Mouse (Mus musculus) limb, embryonic 13.5 days (tissue): ENCODE data around the gene Ppm1l. TPM values are rescaled to one million over a fixed set of nuclear protein-coding genes. Genes with fewer than 3 reads are reported as not detected.
A peak's percentile ranks its signal among the peaks of the same experiment; 100 is the strongest.

ENCODE experiments used
- ATAC-seq: fragments of 200-750 bp; cut with Nextera tagmentation; 2 replicates; pipeline ENCODE4 v1.8.0; 2017; ENCODE audit warnings: low read depth, moderate number of reproducible peaks, moderate TSS enrichment; ENCODE audit not compliant: low FRiP score
- H3K27ac ChIP-seq: fragments of 300-500 bp; sonication (generic); 2 replicates; pipeline ENCODE4 v1.5.1; 2015; ENCODE audit warnings: inconsistent platforms, mild to moderate bottlenecking, moderate library complexity
- H3K27me3 ChIP-seq: fragments of 300-500 bp; sonication (generic); 2 replicates; pipeline ENCODE4 v1.6.1; 2015; ENCODE audit warnings: mild to moderate bottlenecking, inconsistent platforms
- H3K36me3 ChIP-seq: fragments of 300-500 bp; sonication (generic); 2 replicates; pipeline ENCODE4 v1.6.1; 2015; ENCODE audit warnings: inconsistent platforms, mild to moderate bottlenecking, moderate library complexity
- H3K4me1 ChIP-seq: fragments of 300-500 bp; sonication (generic); 2 replicates; pipeline ENCODE4 v1.6.1; 2015; ENCODE audit warnings: inconsistent platforms
- H3K4me2 ChIP-seq: fragments of 300-500 bp; sonication (generic); replicated peaks from 2 replicates; pipeline ENCODE4 v1.6.1; 2015; ENCODE audit warnings: inconsistent platforms, mild to moderate bottlenecking, moderate library complexity
- H3K4me3 ChIP-seq: fragments of 300-500 bp; sonication (generic); 2 replicates; pipeline ENCODE4 v1.5.1; 2015; ENCODE audit warnings: moderate library complexity, mild to moderate bottlenecking, inconsistent platforms
- H3K9ac ChIP-seq: fragments of 300-500 bp; sonication (generic); 2 replicates; pipeline ENCODE4 v1.6.1; 2015; ENCODE audit warnings: mild to moderate bottlenecking, inconsistent platforms
- H3K9me3 ChIP-seq: fragments of 300-500 bp; sonication (generic); 2 replicates; pipeline ENCODE4 v1.6.1; 2016; ENCODE audit warnings: inconsistent platforms
- WGBS: fragments of 180-500 bp; shearing (Covaris S2); methylation state at CpG from one replicate; pipeline ENCODE4 v1.1.7; 2015; 5-methylcytosine and 5-hydroxymethylcytosine counted together
- polyA plus RNA-seq: library from polyadenylated mRNA; unstranded; fragments of >200 nt; fragmentation: Nextera tagmentation; extraction: Ambion mirVana; gene quantifications from 2 replicates; pipeline ENCODE4 v1.2.1, GENCODE M21; 2015

Ppm1l gene
- polyA plus RNA-seq, 1 experiment from 2014 or later: 15.9 TPM

- ATAC-seq: peak; percentile 81
- Histone ChIP-seq H3K9ac (peak overlapping the region; percentile 13; the same call in 1 of the 2 replicates), H3K4me2 (0 out of 2 replicates have a peak overlapping the region, but pooled peaks have one; percentile 11), H3K4me1 (peaks cover 28% of the 10 kb centered on the region), H3K27ac (peak overlapping the region; percentile 58; the same call in 1 of the 2 replicates), H3K36me3 (no peaks in the 10 kb centered on the region), H3K9me3 (no peaks in the 10 kb centered on the region), H3K4me3 (no peak overlapping the region), H3K27me3 (no peaks in the 10 kb centered on the region)
- 64% methylated on average over 25 of the region's 25 CpGs for WGBS
These were observed 219.4 kb downstream of the Ppm1l start for GRCm38 (mm10) chr3:69535941-69536647.

DNA sequence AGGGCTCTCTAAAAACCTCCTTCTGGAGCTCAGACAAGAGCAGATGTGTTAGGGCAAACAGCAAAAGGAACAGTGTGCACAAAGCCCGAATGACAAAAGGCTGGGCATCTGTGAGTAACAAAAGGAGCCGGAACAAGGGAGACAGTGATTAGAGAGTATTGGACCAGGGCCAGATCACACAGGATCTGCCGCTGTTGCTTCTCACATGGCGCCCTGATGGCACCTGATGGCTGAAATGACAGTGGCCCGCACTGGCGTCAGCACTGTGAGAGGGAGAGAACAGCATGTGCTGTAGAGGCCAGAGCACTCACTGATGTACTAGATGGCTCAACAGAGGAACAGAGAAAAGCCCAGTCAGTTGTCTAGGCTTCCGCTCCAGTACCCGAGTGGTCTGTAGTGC, 226.3 kb downstream of the Ppm1l start:
- no peak for ATAC-seq
- Histone ChIP-seq H3K27ac (no peak overlapping the region), H3K9ac (no peak overlapping the region), H3K4me2 (no peak overlapping the region), H3K27me3 (no peaks in the 10 kb centered on the region), H3K4me3 (no peak overlapping the region), H3K9me3 (no peaks in the 10 kb centered on the region), H3K4me1 (peaks cover 6% of the 10 kb centered on the region; the same call in 1 of the 2 replicates), H3K36me3 (no peaks in the 10 kb centered on the region)
- 82% methylated on average over 8 of the region's 8 CpGs for WGBS

GRCm38 (mm10) chr3:69543730-69544129, 227.1 kb downstream of the Ppm1l start:
- Histone ChIP-seq H3K27me3 (no peaks in the 10 kb centered on the region), H3K4me1 (peaks cover 6% of the 10 kb centered on the region; the same call in 1 of the 2 replicates), H3K36me3 (no peaks in the 10 kb centered on the region), H3K9me3 (no peaks in the 10 kb centered on the region), H3K27ac (no peak overlapping the region), H3K9ac (no peak overlapping the region), H3K4me3 (no peak overlapping the region), H3K4me2 (no peak overlapping the region)
- WGBS: 92% methylated on average over 1 of the region's 1 CpGs
- no peak for ATAC-seq

DNA sequence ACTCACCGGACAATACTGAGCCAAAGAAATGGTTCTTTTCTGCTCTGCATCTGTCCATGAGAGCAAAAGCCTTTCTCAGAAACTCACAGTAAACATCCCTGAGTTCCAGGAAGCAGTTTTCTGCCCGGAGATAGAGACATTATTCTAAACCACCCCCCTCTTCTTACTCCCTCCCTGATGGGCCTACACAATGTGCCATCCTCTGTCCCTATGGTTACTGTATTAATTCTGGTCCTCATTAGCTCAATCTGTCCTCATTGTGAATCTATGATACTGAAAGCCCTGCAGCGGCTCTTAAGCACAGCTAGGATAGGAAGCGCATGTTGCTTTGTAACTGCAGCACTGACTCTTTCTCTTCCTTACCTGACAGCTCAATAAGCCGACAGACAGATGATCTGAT, 228.4 kb downstream of the Ppm1l start:
- ATAC-seq: no peak
- Histone ChIP-seq H3K27ac (no peak overlapping the region), H3K9me3 (no peaks in the 10 kb centered on the region), H3K27me3 (no peaks in the 10 kb centered on the region), H3K4me2 (no peak overlapping the region), H3K9ac (no peak overlapping the region), H3K4me1 (no peaks in the 10 kb centered on the region), H3K4me3 (no peak overlapping the region), H3K36me3 (no peaks in the 10 kb centered on the region)
- 84% methylated on average over 5 of the region's 5 CpGs for WGBS

- Histone ChIP-seq H3K4me3 (no peak overlapping the region), H3K36me3 (peaks cover 6% of the 10 kb centered on the region; the same call in 1 of the 2 replicates), H3K4me1 (no peaks in the 10 kb centered on the region), H3K9ac (no peak overlapping the region), H3K27ac (no peak overlapping the region), H3K4me2 (no peak overlapping the region), H3K9me3 (no peaks in the 10 kb centered on the region), H3K27me3 (no peaks in the 10 kb centered on the region)
- 81% methylated on average over 22 of the region's 22 CpGs for WGBS
- ATAC-seq: no peak
These were observed 232.2 kb downstream of the Ppm1l start for GRCm38 (mm10) chr3:69548704-69549455.

DNA sequence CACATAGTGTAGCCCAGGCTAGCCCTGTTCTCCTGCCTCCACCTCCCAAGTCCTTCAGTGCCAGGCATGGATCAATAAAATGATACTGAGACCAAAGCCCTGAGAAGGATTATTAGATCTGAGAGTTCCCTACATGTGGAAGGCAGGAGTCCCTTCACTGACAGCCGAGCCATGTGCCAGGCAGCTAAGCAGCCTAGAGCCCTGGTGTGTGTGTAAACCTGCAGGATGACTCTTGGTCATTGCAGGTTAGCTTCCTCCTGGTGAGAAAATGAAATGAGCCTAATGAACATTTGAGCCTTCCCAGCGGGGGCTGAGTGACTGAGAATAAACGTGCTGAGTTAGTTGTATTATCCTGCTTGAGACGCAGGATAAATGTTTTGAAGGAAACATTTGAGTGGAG, 232.9 kb downstream of the Ppm1l start:
- no peak for ATAC-seq

DNA sequence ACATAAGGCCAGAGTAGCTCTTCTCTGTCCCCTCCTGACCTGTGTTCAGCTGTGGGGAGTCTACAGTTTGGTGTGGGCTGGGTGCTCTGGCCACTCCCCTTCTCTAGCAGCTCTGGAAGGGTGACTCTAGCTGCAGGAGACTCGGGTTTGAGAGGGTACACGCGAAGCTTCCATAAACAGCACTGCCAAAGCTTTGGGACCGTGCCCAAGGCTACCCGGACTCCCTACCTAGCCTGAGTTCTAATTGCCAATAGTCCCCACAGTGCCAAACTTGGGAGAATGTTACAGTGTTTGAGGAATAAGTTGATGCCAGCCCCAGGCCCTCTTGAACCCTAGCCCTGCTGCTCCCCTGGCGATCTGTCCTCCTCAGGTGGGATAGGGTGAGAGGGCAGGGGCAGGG, 238.8 kb downstream of the Ppm1l start:
- no peak for ATAC-seq
- Histone ChIP-seq H3K4me1 (peaks cover 15% of the 10 kb centered on the region), H3K27me3 (no peaks in the 10 kb centered on the region), H3K9ac (no peak overlapping the region), H3K4me3 (no peak overlapping the region), H3K9me3 (no peaks in the 10 kb centered on the region), H3K36me3 (peaks cover 12% of the 10 kb centered on the region), H3K4me2 (no peak overlapping the region), H3K27ac (no peak overlapping the region)
- WGBS: 83% methylated on average over 6 of the region's 6 CpGs

More for the DNA sequence above, 232.9 kb downstream of the Ppm1l start:
- Histone ChIP-seq H3K27ac (no peak overlapping the region), H3K36me3 (peaks cover 12% of the 10 kb centered on the region), H3K27me3 (no peaks in the 10 kb centered on the region), H3K4me1 (no peaks in the 10 kb centered on the region), H3K9me3 (no peaks in the 10 kb centered on the region), H3K4me3 (no peak overlapping the region), H3K9ac (no peak overlapping the region), H3K4me2 (no peak overlapping the region)
- WGBS: 76% methylated on average over 4 of the region's 4 CpGs

GRCm38 (mm10) chr3:69556092-69556778, 239.6 kb downstream of the Ppm1l start:
- H3K9me3 ChIP-seq: no peaks in the 10 kb centered on the region
- H3K9ac ChIP-seq: no peak overlapping the region
- H3K4me1 ChIP-seq: peaks cover 15% of the 10 kb centered on the region
- no peak overlapping the region for H3K4me3 ChIP-seq
- H3K4me2 ChIP-seq: no peak overlapping the region
- no peaks in the 10 kb centered on the region for H3K27me3 ChIP-seq
- peaks cover 12% of the 10 kb centered on the region for H3K36me3 ChIP-seq
- no peak for ATAC-seq
- WGBS: 84% methylated on average over 12 of the region's 12 CpGs
- no peak overlapping the region for H3K27ac ChIP-seq

- no peak overlapping the region for H3K4me3 ChIP-seq
- H3K4me1 ChIP-seq: peaks cover 15% of the 10 kb centered on the region
- no peaks in the 10 kb centered on the region for H3K27me3 ChIP-seq
- ATAC-seq: no peak
- H3K4me2 ChIP-seq: no peak overlapping the region
- no peaks in the 10 kb centered on the region for H3K9me3 ChIP-seq
- H3K27ac ChIP-seq: no peak overlapping the region
- H3K9ac ChIP-seq: no peak overlapping the region
- peaks cover under 1% of the 10 kb centered on the region; the same call in 1 of the 2 replicates for H3K36me3 ChIP-seq
- WGBS: 87% methylated on average over 6 of the region's 6 CpGs
These were observed 242.8 kb downstream of the Ppm1l start for GRCm38 (mm10) chr3:69559316-69559974.

GRCm38 (mm10) chr3:69559975-69560330, 243.3 kb downstream of the Ppm1l start:
- Histone ChIP-seq H3K4me2 (no peak overlapping the region), H3K27ac (no peak overlapping the region), H3K4me3 (no peak overlapping the region), H3K9ac (no peak overlapping the region), H3K36me3 (no peaks in the 10 kb centered on the region), H3K9me3 (no peaks in the 10 kb centered on the region), H3K27me3 (no peaks in the 10 kb centered on the region), H3K4me1 (peaks cover 15% of the 10 kb centered on the region)
- no peak for ATAC-seq
- 92% methylated on average over 7 of the region's 7 CpGs for WGBS

DNA sequence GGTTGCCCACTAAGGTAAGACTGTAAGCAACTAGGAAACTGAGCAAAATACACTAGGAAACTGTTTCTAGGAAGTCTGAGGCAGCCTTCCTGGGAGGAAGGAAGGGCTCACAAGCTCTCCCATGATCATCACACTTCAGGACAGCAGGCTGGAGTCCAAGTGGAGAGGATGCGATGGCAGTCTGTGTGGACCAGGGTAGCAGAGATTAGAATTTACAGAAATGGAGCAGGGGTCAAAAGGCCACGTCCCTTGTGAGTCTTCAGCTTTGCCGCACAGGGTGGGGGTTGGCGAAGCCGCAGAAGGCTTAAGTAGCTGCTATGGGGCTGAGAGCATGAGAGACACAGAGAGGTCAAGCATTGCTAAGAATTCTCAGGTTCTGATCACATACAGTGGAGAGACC, 245.0 kb downstream of the Ppm1l start:
- Histone ChIP-seq H3K27ac (no peak overlapping the region), H3K9ac (no peak overlapping the region), H3K9me3 (no peaks in the 10 kb centered on the region), H3K4me3 (no peak overlapping the region), H3K4me2 (no peak overlapping the region), H3K27me3 (no peaks in the 10 kb centered on the region), H3K36me3 (no peaks in the 10 kb centered on the region), H3K4me1 (peaks cover 15% of the 10 kb centered on the region)
- 78% methylated on average over 5 of the region's 5 CpGs for WGBS
- no peak for ATAC-seq

DNA sequence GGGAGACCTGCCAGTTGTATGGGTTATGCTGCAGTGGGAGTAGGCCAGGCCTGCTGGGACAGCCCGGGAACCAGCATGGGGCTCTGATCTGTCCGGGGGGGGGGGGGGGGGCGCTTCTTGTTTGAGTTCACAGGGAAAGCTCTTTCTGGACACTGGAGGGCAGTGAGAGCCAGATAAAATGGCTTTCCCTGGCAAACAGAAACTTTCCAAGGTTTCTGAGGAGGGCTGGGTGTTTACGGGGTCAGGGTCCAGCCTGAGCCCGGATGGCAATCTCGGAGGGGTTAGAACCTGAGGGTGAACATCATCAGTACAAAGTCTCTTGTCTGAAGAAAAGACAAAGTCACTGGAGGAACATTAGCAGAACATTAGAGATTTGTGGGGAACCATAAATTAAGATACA, 246.7 kb downstream of the Ppm1l start:
- 86% methylated on average over 5 of the region's 6 CpGs for WGBS
- no peak overlapping the region for H3K9ac ChIP-seq
- no peak for ATAC-seq

More for the DNA sequence above, 246.7 kb downstream of the Ppm1l start:
- Histone ChIP-seq H3K36me3 (no peaks in the 10 kb centered on the region), H3K9me3 (no peaks in the 10 kb centered on the region), H3K4me2 (no peak overlapping the region), H3K27ac (no peak overlapping the region), H3K4me3 (no peak overlapping the region), H3K4me1 (peaks cover 7% of the 10 kb centered on the region), H3K27me3 (no peaks in the 10 kb centered on the region)
